Mouse (Mus musculus) liver, embryonic 16.5 days (tissue): ENCODE measurements at regions not wholly inside any gene's neighbourhood (a gene's known extent, or its start where the extent isn't known, plus 50 kb on each side); places are given as distances from the start of the nearest gene placed in this dataset.
"Not testable (repeated sequence)": the region's sequence is repeated elsewhere in the genome, so short reads cannot be mapped to it uniquely, and the experiment has no call there.

Experiments used
- ATAC-seq: fragments of 200-750 bp; cut with Nextera tagmentation; 2 replicates; pipeline ENCODE4 v1.8.0; 2017; ENCODE audit warnings: low read depth, mild to moderate bottlenecking, moderate number of reproducible peaks, moderate library complexity
- H3K27ac ChIP-seq: fragments of 300-500 bp; sonication (generic); 2 replicates; pipeline ENCODE4 v1.5.1; 2014; ENCODE audit warnings: mild to moderate bottlenecking, low read length
- H3K27me3 ChIP-seq: fragments of 300-500 bp; sonication (generic); 2 replicates; pipeline ENCODE4 v1.6.1; 2014; ENCODE audit warnings: low read depth, low read length, mixed read lengths; ENCODE audit not compliant: control insufficient read depth, insufficient read depth
- H3K36me3 ChIP-seq: fragments of 300-500 bp; sonication (generic); 2 replicates; pipeline ENCODE4 v1.6.1; 2014; ENCODE audit warnings: mild to moderate bottlenecking; ENCODE audit not compliant: control insufficient read depth, insufficient read depth
- H3K4me1 ChIP-seq: fragments of 300-500 bp; sonication (generic); 2 replicates; pipeline ENCODE4 v1.6.1; 2014; ENCODE audit warnings: low read depth, low read length, mixed read lengths; ENCODE audit not compliant: control insufficient read depth
- H3K4me2 ChIP-seq: fragments of 300-500 bp; sonication (generic); 2 replicates; pipeline ENCODE4 v1.6.1; 2014; ENCODE audit warnings: low read depth, low read length, mixed read lengths
- H3K4me3 ChIP-seq: fragments of 300-500 bp; sonication (generic); 2 replicates; pipeline ENCODE4 v1.5.1; 2014; ENCODE audit warnings: low read depth, mild to moderate bottlenecking, low read length
- H3K9ac ChIP-seq: fragments of 300-500 bp; sonication (generic); 2 replicates; pipeline ENCODE4 v1.6.1; 2014; ENCODE audit warnings: low read depth, low read length
- H3K9me3 ChIP-seq: fragments of 300-500 bp; sonication (generic); replicated peaks from 2 replicates; pipeline ENCODE4 v1.6.1; 2016; ENCODE audit warnings: low read length; ENCODE audit not compliant: control insufficient read depth
- WGBS: fragments of 180-500 bp; shearing (Covaris S2); extraction: QIAGEN DNeasy Blood & Tissue Kit; methylation state at CpG from one replicate; pipeline ENCODE4 v1.1.7; 2014; ENCODE audit not compliant: insufficient replicate concordance; 5-methylcytosine and 5-hydroxymethylcytosine counted together

DNA sequence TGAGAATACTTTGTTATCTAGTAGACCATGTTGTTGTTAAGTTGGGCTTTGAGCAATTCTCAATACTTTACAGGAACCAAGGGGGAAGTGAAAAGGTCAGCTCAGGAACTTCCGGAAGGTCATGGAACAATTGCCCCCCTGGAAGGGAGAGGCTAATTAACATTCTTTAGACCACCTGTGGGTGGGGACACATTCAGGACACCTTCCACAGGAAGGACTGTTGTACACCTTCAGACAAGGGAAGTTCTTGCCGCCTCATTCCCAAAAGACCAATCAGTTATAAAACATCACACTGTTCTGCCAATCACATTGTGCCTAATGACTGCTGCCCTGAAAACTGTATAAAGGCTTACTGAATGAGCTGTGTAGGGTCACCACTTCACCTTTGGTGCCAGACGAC, 701.2 kb downstream of the Trib2 start:
- ATAC-seq, result no peak
- H3K4me2 ChIP-seq, result no peak overlapping the region
- H3K9me3 ChIP-seq, result no peaks in the 10 kb centered on the region
- H3K27me3 ChIP-seq, result no peaks in the 10 kb centered on the region
- no peaks in the 10 kb centered on the region for H3K36me3 ChIP-seq
- H3K4me3 ChIP-seq, result no peak overlapping the region
- no peak overlapping the region for H3K27ac ChIP-seq
- 63% methylated on average over 3 of the region's 3 CpGs for WGBS
- H3K9ac ChIP-seq, result no peak overlapping the region
- no peaks in the 10 kb centered on the region for H3K4me1 ChIP-seq

DNA sequence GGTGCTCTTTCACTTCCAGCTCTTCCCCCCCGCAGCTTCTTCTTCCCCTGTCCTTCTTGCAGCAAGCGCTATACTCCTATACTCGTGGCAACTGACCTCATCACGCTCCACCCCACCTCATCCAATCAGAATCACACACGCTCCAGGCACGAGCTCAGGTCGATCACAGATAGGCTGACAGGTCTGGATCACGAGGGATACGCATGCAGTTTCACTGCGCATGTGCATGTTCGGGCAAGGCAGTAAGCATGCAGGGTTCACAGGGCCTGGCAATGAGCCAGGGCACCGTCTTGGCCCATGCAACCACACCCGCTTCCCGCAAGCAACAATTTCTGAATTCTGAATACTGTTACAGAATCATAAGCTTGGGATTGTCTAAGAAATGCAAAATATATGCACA, 701.9 kb downstream of the Trib2 start:
- Histone ChIP-seq H3K4me2 (no peak overlapping the region), H3K4me3 (no peak overlapping the region), H3K27ac (no peak overlapping the region), H3K9ac (no peak overlapping the region), H3K9me3 (no peaks in the 10 kb centered on the region), H3K36me3 (no peaks in the 10 kb centered on the region), H3K27me3 (no peaks in the 10 kb centered on the region), H3K4me1 (no peaks in the 10 kb centered on the region)
- ATAC-seq, result no peak
- 60% methylated on average over 14 of the region's 14 CpGs for whole genome bisulfite sequencing

GRCm38 (mm10) chr12:15111049-15111448, 705.7 kb downstream of the Trib2 start:
- no peak overlapping the region for H3K9ac ChIP-seq
- no peak overlapping the region for H3K4me3 ChIP-seq
- H3K27me3 ChIP-seq, result no peaks in the 10 kb centered on the region
- H3K4me2 ChIP-seq, result no peak overlapping the region
- no peaks in the 10 kb centered on the region for H3K4me1 ChIP-seq
- no peaks in the 10 kb centered on the region for H3K36me3 ChIP-seq
- no peaks in the 10 kb centered on the region for H3K9me3 ChIP-seq
- 52% methylated on average over 2 of the region's 2 CpGs for WGBS
- ATAC-seq, result no peak
- H3K27ac ChIP-seq, result no peak overlapping the region

DNA sequence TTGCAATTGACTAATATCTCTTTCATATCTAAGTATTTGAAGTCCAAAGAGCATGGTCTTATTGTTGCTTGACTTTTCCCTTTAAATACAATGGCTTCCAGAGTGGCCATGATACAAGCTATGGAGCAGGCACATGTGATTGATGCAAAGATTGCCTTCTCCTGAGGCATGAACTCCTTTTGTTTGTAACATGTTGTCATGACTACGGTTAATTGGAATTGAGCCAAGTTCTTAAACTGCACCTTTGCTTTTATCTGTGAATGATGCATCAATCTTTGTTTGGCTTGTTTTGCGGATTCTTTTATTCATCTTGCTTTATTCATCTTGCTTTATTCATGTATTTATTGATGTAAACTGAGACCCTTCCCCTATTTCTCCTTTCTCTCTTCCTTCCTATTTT, 711.8 kb downstream of the Trib2 start:
- Histone ChIP-seq H3K4me2 (no peak overlapping the region), H3K36me3 (no peaks in the 10 kb centered on the region), H3K4me3 (no peak overlapping the region), H3K9me3 (no peaks in the 10 kb centered on the region), H3K9ac (no peak overlapping the region), H3K27me3 (no peaks in the 10 kb centered on the region), H3K27ac (no peak overlapping the region), H3K4me1 (no peaks in the 10 kb centered on the region)
- ATAC-seq, result no peak
- WGBS, result 73% methylated on average over 2 of the region's 2 CpGs

DNA sequence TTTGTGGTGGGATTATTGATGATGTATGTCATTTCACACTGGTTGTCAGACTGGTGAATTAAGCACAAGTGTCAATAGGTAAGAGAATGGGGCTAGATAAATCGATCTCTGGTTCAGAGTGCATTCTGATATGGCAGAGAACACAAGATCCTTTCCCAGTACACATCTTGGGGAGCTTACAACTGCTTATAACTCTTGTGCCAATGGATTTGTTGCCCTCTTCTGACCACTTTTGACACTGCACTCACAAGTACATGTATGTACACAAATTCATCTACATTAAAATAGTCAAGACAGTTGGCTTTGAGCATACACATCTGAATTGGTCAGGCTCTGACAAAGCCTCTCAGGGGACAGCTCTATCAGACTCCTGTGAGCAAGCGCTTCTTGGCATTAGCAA, 738.1 kb downstream of the Trib2 start:
- no peak overlapping the region for H3K9ac ChIP-seq
- H3K27me3 ChIP-seq, result no peaks in the 10 kb centered on the region
- H3K4me3 ChIP-seq, result no peak overlapping the region
- H3K9me3 ChIP-seq, result no peaks in the 10 kb centered on the region
- no peak overlapping the region for H3K4me2 ChIP-seq
- 53% methylated on average over 2 of the region's 2 CpGs for WGBS
- H3K36me3 ChIP-seq, result no peaks in the 10 kb centered on the region
- no peak overlapping the region for H3K27ac ChIP-seq
- no peaks in the 10 kb centered on the region for H3K4me1 ChIP-seq
- no peak for ATAC-seq

- Histone ChIP-seq H3K9ac (no peak overlapping the region), H3K36me3 (no peaks in the 10 kb centered on the region), H3K9me3 (no peaks in the 10 kb centered on the region), H3K4me1 (no peaks in the 10 kb centered on the region), H3K27me3 (no peaks in the 10 kb centered on the region), H3K27ac (no peak overlapping the region), H3K4me3 (no peak overlapping the region), H3K4me2 (no peak overlapping the region)
- ATAC-seq, result no peak
- 51% methylated on average over 1 of the region's 1 CpGs for WGBS
These were observed 752.4 kb downstream of the Trib2 start for GRCm38 (mm10) chr12:15064351-15064750.

DNA sequence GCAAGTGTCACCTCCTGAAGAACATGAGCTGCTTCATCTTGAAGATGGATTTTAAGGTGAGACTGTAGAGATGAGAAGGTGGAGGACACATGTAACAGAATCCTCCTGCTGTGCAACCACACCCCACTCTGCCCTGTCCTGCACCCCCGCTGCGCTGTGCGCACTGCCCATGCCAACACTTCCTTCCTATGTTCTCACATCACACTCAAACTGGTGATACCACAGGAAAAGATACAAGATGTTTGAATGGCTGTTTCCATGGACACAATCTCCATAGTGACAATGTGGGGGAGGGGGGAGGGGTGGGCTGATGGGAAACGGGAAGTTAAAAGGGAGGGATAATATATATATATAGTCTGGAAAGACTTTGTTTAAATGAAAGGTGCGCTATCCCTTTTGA, 765.3 kb downstream of the Trib2 start:
- H3K27me3 ChIP-seq, result no peaks in the 10 kb centered on the region
- H3K4me2 ChIP-seq, result no peak overlapping the region
- H3K9me3 ChIP-seq, result no peaks in the 10 kb centered on the region
- no peaks in the 10 kb centered on the region for H3K36me3 ChIP-seq
- H3K27ac ChIP-seq, result no peak overlapping the region
- ATAC-seq, result no peak
- WGBS, result 60% methylated on average over 5 of the region's 5 CpGs
- H3K9ac ChIP-seq, result no peak overlapping the region
- no peaks in the 10 kb centered on the region for H3K4me1 ChIP-seq
- H3K4me3 ChIP-seq, result no peak overlapping the region

DNA sequence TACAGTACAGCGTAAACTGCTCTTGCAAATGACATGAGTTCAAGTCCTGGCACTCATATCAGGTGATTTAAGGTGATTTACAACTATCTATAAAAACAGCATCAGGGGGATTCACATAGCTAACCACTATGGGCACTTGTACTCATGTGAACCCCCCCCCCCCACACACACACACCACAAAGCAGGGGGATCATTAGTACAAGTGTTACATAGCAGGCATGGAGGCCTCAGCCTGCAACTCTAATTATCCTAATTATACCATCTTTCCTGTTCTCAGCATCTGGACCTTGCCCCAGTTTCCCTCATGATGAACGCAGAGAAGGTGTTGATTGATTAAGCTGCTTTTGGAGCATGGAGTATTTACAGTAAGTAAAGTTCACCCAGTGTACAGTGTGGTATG, 773.5 kb downstream of the Trib2 start:
- Histone ChIP-seq H3K27me3 (no peaks in the 10 kb centered on the region), H3K36me3 (no peaks in the 10 kb centered on the region), H3K9ac (no peak overlapping the region), H3K4me3 (no peak overlapping the region), H3K9me3 (no peaks in the 10 kb centered on the region), H3K4me1 (no peaks in the 10 kb centered on the region), H3K27ac (no peak overlapping the region), H3K4me2 (no peak overlapping the region)
- ATAC-seq, result no peak
- 77% methylated on average over 2 of the region's 2 CpGs for WGBS

GRCm38 (mm10) chr12:15011091-15011490, 805.6 kb downstream of the Trib2 start:
- H3K27me3 ChIP-seq, result no peaks in the 10 kb centered on the region
- H3K27ac ChIP-seq, result no peak overlapping the region
- no peaks in the 10 kb centered on the region for H3K4me1 ChIP-seq
- no peaks in the 10 kb centered on the region for H3K9me3 ChIP-seq
- no peaks in the 10 kb centered on the region for H3K36me3 ChIP-seq
- ATAC-seq, result no peak
- no peak overlapping the region for H3K4me3 ChIP-seq
- H3K4me2 ChIP-seq, result no peak overlapping the region
- H3K9ac ChIP-seq, result no peak overlapping the region

DNA sequence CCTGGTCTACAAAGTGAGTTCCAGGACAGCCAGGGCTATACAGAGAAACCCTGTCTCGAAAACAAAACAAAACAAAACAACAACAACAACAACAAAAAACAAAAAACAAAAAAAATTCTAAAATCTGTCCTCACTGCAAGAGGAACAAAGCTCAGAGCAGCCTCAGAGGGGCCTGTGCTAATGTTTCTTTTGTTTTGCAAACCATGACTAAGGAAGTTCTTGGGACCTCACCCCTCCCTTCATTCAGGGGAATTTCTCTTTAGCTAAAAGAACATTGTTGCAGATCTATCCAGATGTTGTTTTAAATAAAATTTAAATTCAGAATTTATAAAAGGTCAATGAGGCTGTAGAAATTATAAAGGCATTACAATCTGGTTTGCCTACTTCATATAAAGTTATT, 814.3 kb downstream of the Trib2 start:
- WGBS, result 11% methylated on average over 1 of the region's 1 CpGs
- H3K36me3 ChIP-seq, H3K4me3 ChIP-seq, H3K9ac ChIP-seq, H3K27ac ChIP-seq, H3K4me2 ChIP-seq, H3K9me3 ChIP-seq, H3K27me3 ChIP-seq, H3K4me1 ChIP-seq, ATAC-seq: not testable (repeated sequence)
